Mouse (Mus musculus): ENCODE measurements around the gene Emx2. TPM values are rescaled to one million over a fixed set of nuclear protein-coding genes. Genes with fewer than 3 reads are reported as not detected.

The Emx2 gene
- polyA plus RNA-seq, 1 experiment from 2014 or later = 78.9 TPM

GRCm38 (mm10) chr19:59459158-59459781 is 1.1 kb downstream of the Emx2 start:
- peak overlapping the region; percentile 99 for H3K27ac ChIP-seq (ENCODE audit: low read depth, low read length)
- peak overlapping the region; percentile 88 for H3K4me3 ChIP-seq (ENCODE audit: low read depth, low read length)
- peak; percentile 81 for DNase-seq (ENCODE audit: low spot score)
- no peaks in the 10 kb centered on the region for H3K9me3 ChIP-seq (ENCODE audit: control insufficient read depth, low read length)
- H3K4me2 ChIP-seq (ENCODE audit: low read depth, low read length, severe bottlenecking) = peak overlapping the region; percentile 72
- H3K4me1 ChIP-seq (replicated peaks; ENCODE audit: control insufficient read depth, insufficient read depth, low read length) = peaks cover 4% of the 10 kb centered on the region; the same call in 1 of the 2 replicates
- no peak for ATAC-seq (replicated peaks; ENCODE audit: low FRiP score)
- no peaks in the 10 kb centered on the region for H3K36me3 ChIP-seq (ENCODE audit: control insufficient read depth, insufficient read depth, low read length)
- H3K9ac ChIP-seq (ENCODE audit: low read length) = peak overlapping the region; percentile 99
- peaks cover 25% of the 10 kb centered on the region for H3K27me3 ChIP-seq (ENCODE audit: control insufficient read depth, insufficient read depth, low read length)
- WGBS = under 1% methylated on average over 74 of the region's 75 CpGs

DNA sequence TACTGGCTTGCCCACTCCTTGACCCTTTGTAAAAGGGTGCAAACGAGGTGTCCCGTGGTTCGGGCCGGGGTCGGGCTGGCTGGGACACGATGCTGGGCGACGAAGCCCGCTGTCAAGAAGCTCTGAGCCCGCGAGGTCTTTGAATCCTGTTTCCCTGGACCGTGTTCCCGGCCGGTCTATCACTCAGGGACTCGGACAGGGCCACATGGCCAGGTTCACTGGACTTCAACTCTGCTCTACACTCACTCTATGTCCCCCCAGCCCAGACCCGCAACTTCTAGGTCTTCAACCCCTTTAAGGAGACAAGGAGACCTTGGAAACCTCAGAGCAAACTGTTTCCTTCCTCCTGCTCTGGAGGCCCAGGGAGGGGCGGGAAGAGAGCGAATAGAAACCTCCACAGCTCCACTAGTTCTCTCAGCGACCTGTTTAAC is 1.7 kb downstream of the Emx2 start:
- no peaks in the 10 kb centered on the region for H3K9me3 ChIP-seq (ENCODE audit: control insufficient read depth, low read length)
- under 1% methylated on average over 19 of the region's 19 CpGs for WGBS
- peak overlapping the region; percentile 99 for H3K9ac ChIP-seq (ENCODE audit: low read length)
- peaks cover 4% of the 10 kb centered on the region; the same call in 1 of the 2 replicates for H3K4me1 ChIP-seq (replicated peaks; ENCODE audit: control insufficient read depth, insufficient read depth, low read length)
- H3K27ac ChIP-seq (ENCODE audit: low read depth, low read length) = peak overlapping the region; percentile 99
- H3K27me3 ChIP-seq (ENCODE audit: control insufficient read depth, insufficient read depth, low read length) = peaks cover 21% of the 10 kb centered on the region
- no peaks in the 10 kb centered on the region for H3K36me3 ChIP-seq (ENCODE audit: control insufficient read depth, insufficient read depth, low read length)
- ATAC-seq (replicated peaks; ENCODE audit: low FRiP score) (no peak), DNase-seq (ENCODE audit: low spot score) (peak; percentile 76)
- H3K4me3 ChIP-seq (ENCODE audit: low read depth, low read length) = peak overlapping the region; percentile 88
- peak overlapping the region; percentile 72 for H3K4me2 ChIP-seq (ENCODE audit: low read depth, low read length, severe bottlenecking)

DNA sequence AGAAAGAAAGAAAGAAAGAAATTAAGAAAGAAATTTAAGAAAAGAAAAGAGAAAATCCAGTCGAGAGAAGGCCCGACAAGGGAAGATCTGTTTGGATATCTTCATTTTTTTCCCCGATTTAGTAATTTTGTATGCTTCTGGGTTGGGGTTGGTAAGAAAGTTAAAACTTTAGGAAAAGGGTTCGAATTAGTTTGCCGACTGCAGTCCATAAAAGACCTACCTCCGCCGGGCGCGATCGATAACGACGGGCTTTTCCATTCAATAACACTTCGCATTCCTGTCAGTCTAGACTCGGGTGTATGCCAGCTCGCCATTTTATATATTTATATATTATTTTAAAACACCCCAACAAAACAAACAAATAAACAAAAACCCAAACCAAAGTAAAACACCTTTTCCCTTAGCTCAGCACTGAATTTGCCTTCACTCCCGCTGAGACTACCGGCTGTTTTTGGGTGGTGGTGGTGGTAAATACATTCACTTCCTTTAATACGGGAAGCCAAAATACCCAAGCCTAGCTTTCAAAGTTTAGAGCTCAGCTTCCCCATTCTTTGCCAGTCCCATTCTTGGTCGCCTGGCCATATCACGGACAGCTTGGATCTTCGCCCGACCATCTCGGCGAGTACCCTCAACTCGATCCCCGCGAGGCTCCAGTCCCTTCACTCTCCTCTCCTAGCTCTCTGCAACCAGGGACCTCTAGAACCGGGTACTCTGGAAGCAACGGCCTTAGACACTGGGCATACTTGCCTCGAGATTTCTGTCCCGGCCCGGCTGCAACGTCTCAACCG is 2.4 kb downstream of the Emx2 start:
- Histone ChIP-seq H3K9ac (ENCODE audit: low read length) (peak overlapping the region; percentile 99), H3K27me3 (ENCODE audit: control insufficient read depth, insufficient read depth, low read length) (peaks cover 19% of the 10 kb centered on the region), H3K4me3 (ENCODE audit: low read depth, low read length) (peak overlapping the region; percentile 88), H3K9me3 (ENCODE audit: control insufficient read depth, low read length) (no peaks in the 10 kb centered on the region), H3K4me2 (ENCODE audit: low read depth, low read length, severe bottlenecking) (peak overlapping the region; percentile 72), H3K27ac (ENCODE audit: low read depth, low read length) (peak overlapping the region; percentile 99), H3K4me1 (replicated peaks; ENCODE audit: control insufficient read depth, insufficient read depth, low read length) (peaks cover 4% of the 10 kb centered on the region; the same call in 1 of the 2 replicates), H3K36me3 (ENCODE audit: control insufficient read depth, insufficient read depth, low read length) (no peaks in the 10 kb centered on the region)
- under 1% methylated on average over 34 of the region's 34 CpGs for WGBS
- ATAC-seq (replicated peaks; ENCODE audit: low FRiP score) (no peak), DNase-seq (ENCODE audit: low spot score) (peak; percentile 67)

GRCm38 (mm10) chr19:59461481-59462421 is 3.6 kb downstream of the Emx2 start:
- ATAC-seq (replicated peaks; ENCODE audit: low FRiP score) = no peak
- Histone ChIP-seq H3K4me1 (replicated peaks; ENCODE audit: control insufficient read depth, insufficient read depth, low read length) (peaks cover 2% of the 10 kb centered on the region; the same call in 1 of the 2 replicates), H3K27me3 (ENCODE audit: control insufficient read depth, insufficient read depth, low read length) (peaks cover 7% of the 10 kb centered on the region; the same call in 1 of the 2 replicates), H3K27ac (ENCODE audit: low read depth, low read length) (peak overlapping the region; percentile 99), H3K36me3 (ENCODE audit: control insufficient read depth, insufficient read depth, low read length) (no peaks in the 10 kb centered on the region), H3K4me2 (ENCODE audit: low read depth, low read length, severe bottlenecking) (peak overlapping the region; percentile 72), H3K9ac (ENCODE audit: low read length) (peak overlapping the region; percentile 99), H3K9me3 (ENCODE audit: control insufficient read depth, low read length) (no peaks in the 10 kb centered on the region), H3K4me3 (ENCODE audit: low read depth, low read length) (peak overlapping the region; percentile 88)
- DNase-seq (ENCODE audit: low spot score) = peak; percentile 73
- WGBS = 1% methylated on average over 36 of the region's 36 CpGs

DNA sequence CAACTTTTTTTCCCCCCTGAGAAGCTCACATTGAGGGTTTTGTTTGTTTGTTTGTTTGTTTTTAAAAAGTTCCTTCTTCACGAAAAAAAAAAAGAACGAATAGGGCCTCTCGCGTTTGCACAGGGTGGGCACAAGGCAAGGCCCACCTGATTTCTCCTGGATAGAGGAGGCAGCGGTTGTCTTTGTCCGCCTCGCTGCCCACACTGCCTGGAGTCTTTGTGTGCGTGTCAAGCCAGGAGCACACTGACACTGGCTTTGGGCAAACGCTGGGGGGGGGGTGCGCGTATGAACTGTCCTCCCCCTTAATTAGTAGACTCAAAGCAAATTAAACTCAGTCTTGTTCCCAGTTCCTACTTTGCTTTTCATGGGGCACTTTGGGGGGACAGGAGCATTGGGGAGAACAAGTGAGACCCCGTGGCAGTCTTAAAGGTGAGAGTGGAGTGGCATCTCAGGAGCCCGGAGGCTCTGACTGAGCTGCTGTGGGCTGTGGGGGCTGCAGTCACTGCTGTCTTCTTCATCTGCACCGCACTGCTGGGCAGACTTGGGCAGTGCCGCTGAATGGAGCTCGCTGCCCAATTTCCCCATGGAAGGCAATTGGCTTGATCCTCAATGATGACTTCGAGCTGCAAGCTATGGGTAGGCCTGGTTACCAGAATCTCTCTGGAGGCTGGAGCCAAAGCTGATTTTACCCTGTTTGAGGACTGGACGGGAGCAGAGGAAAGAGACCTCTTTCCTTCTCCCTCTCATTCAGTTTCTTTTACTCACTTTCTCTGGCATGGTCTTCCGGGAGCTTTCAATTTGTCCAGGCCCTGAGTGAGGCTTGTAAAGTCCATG is 4.5 kb downstream of the Emx2 start:
- peak overlapping the region; percentile 72 for H3K4me2 ChIP-seq (ENCODE audit: low read depth, low read length, severe bottlenecking)

GRCm38 (mm10) chr19:59463842-59464443 is 5.8 kb downstream of the Emx2 start:
- Histone ChIP-seq H3K36me3 (ENCODE audit: control insufficient read depth, insufficient read depth, low read length) (no peaks in the 10 kb centered on the region), H3K4me3 (ENCODE audit: low read depth, low read length) (peak overlapping the region; percentile 88), H3K27ac (ENCODE audit: low read depth, low read length) (peak overlapping the region; percentile 90), H3K27me3 (ENCODE audit: control insufficient read depth, insufficient read depth, low read length) (peaks cover 13% of the 10 kb centered on the region; the same call in 1 of the 2 replicates), H3K4me2 (ENCODE audit: low read depth, low read length, severe bottlenecking) (peak overlapping the region; percentile 72), H3K9ac (ENCODE audit: low read length) (peak overlapping the region; percentile 99), H3K9me3 (ENCODE audit: control insufficient read depth, low read length) (no peaks in the 10 kb centered on the region), H3K4me1 (replicated peaks; ENCODE audit: control insufficient read depth, insufficient read depth, low read length) (peaks cover 10% of the 10 kb centered on the region; the same call in 1 of the 2 replicates)
- ATAC-seq (replicated peaks; ENCODE audit: low FRiP score) (no peak), DNase-seq (ENCODE audit: low spot score) (peak; percentile 73)
- 1% methylated on average over 19 of the region's 19 CpGs for WGBS

More for the DNA sequence above, 4.5 kb downstream of the Emx2 start:
- peak; percentile 79 for DNase-seq (ENCODE audit: low spot score)
- ATAC-seq (replicated peaks; ENCODE audit: low FRiP score) = no peak
- Histone ChIP-seq H3K4me1 (replicated peaks; ENCODE audit: control insufficient read depth, insufficient read depth, low read length) (peaks cover 6% of the 10 kb centered on the region; the same call in 1 of the 2 replicates), H3K9ac (ENCODE audit: low read length) (peak overlapping the region; percentile 99), H3K9me3 (ENCODE audit: control insufficient read depth, low read length) (no peaks in the 10 kb centered on the region), H3K27ac (ENCODE audit: low read depth, low read length) (peak overlapping the region; percentile 99), H3K27me3 (ENCODE audit: control insufficient read depth, insufficient read depth, low read length) (peaks cover 10% of the 10 kb centered on the region; the same call in 1 of the 2 replicates), H3K36me3 (ENCODE audit: control insufficient read depth, insufficient read depth, low read length) (no peaks in the 10 kb centered on the region), H3K4me3 (ENCODE audit: low read depth, low read length) (peak overlapping the region; percentile 88)
- 4% methylated on average over 19 of the region's 19 CpGs for WGBS

DNA sequence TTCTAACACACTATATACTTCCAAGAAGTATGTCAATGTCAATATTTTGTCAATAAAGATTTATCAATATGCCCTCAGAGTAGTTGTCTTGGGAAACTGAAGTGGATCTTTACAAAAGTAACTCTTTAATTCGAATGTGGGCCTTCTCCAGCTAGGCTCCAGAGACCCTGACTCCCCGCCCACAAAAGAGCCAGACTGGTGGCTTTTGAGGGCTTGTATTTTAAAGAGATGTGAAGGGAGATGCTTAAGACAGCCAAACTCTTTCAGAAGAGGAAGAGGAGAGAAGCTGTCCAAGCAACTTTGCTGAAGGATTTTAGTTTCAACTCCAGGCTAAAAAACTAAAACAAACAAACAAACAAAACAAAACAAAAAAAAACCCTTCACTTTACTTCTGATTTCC is 7.1 kb downstream of the Emx2 start:
- ATAC-seq (replicated peaks; ENCODE audit: low FRiP score) (no peak), DNase-seq (ENCODE audit: low spot score) (peak; percentile 55)
- no peaks in the 10 kb centered on the region for H3K9me3 ChIP-seq (ENCODE audit: control insufficient read depth, low read length)
- H3K27ac ChIP-seq (ENCODE audit: low read depth, low read length) = peak overlapping the region; percentile 90
- 6% methylated on average over 2 of the region's 2 CpGs for WGBS
- H3K36me3 ChIP-seq (ENCODE audit: control insufficient read depth, insufficient read depth, low read length) = no peaks in the 10 kb centered on the region
- H3K27me3 ChIP-seq (ENCODE audit: control insufficient read depth, insufficient read depth, low read length) = peaks cover 22% of the 10 kb centered on the region
- H3K4me1 ChIP-seq (replicated peaks; ENCODE audit: control insufficient read depth, insufficient read depth, low read length) = peaks cover 17% of the 10 kb centered on the region; the same call in 1 of the 2 replicates
- H3K4me3 ChIP-seq (ENCODE audit: low read depth, low read length) = peak overlapping the region; percentile 88
- H3K9ac ChIP-seq (ENCODE audit: low read length) = peak overlapping the region; percentile 99
- peak overlapping the region; percentile 72; the same call in 1 of the 2 replicates for H3K4me2 ChIP-seq (ENCODE audit: low read depth, low read length, severe bottlenecking)
